Mouse (Mus musculus): ENCODE results near the gene Tbc1d25.

Gene Tbc1d25

DNA sequence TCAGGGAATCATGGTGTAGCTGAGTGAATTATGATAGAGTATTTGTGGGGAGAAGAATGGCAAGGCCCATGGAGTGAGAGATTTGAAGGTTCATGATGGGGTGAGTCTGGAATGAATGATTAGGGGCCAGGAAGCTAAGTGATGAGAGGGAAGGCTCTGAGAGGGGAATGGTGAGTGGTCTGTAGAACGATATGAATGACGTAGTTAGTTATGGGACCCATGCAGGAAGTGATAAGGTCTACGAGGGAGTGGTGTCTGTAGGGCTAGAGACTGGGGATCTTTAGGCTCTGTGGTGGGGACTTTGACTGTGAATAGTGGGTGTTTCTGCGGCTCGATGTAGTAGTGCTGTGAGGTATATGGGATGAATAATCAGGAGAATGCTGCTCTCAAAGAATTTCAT, 3.7 kb upstream of the Tbc1d25 start:
- DNase-seq (ENCODE audit: low spot score in 2 of 2), result no peak

DNA sequence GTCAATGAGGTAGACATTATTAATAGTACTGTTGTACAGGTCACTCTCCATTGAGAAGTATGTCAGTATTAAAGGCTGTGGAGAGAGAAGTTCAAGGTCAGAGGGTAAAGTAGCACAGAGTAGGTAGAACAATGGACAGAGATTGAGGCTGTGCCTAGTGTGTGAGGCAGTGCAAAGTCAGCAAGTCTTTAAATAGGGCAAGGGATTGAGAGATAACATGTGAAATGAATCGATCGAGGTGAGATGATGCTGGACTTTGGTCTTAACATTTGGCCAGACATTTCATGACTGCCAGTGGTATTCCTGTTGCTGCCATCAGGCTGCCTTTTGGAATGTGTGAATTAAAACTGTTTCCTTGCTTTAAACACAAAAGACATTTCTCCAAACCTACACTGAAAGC, 2.9 kb upstream of the Tbc1d25 start:
- no peak for DNase-seq (ENCODE audit: low spot score in 2 of 2)

DNA sequence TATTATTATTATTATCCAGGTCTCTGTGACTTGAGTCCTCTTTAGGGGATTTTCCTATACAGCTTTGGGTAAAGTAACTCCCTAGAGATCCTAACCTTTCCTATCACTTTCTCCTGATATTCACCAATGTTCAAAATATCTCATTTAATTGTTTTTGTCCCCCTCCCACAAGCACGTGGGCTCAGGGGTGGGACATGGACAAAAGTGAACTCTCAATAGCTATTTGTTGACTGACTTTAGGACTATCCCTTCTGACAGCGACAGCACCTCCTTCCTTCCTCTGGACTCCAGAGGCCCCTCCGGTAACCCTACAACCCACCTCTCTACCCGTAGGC, 845 bp downstream of the Tbc1d25 start:
- DNase-seq (ENCODE audit: low spot score in 2 of 2), result no peak

DNA sequence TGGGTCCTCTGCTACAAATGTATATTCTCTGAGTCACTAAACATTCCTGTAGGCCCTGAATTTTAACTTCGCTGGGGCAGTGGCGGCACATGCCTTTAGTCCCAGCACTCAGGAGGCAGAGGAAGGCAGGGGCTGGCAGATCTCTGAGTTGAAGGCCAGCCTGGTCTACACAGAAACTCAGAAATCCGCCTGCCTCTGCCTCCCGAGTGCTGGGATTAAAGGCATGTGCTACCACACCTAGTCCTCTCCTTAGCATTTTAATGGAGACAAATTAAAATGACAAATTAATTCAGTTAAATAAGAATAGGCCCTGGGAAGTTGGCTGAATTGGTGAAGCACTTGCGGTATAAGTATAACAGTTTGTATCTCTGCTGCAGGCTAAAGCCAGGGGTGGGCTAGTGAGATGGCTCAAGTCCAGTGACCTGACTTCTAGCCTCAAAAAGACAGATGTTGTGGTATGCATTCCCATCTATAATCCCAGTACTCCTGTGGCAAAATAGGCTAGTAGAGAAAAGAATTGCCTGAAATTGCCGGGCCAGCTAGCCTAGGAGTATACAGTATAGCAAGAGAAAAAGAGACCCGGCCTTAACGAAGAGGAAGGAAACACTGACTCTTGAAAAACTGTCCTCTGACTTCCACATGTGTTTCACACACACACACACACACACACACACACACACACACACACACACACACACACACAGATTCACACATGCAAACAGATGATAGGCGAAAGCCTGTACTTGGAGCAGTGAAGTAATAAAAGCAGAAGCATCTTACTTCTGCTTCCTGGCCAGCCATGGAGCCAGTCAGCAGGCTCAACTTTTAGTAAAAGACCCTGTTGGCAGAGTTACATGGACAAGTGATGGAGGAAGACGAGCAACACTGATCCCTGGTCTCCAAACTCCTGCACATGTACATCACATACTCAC, 8.0 kb downstream of the Tbc1d25 start:
- peak in 1 of 2 experiments; percentile 21 for DNase-seq (ENCODE audit: low spot score in 2 of 2)

DNA sequence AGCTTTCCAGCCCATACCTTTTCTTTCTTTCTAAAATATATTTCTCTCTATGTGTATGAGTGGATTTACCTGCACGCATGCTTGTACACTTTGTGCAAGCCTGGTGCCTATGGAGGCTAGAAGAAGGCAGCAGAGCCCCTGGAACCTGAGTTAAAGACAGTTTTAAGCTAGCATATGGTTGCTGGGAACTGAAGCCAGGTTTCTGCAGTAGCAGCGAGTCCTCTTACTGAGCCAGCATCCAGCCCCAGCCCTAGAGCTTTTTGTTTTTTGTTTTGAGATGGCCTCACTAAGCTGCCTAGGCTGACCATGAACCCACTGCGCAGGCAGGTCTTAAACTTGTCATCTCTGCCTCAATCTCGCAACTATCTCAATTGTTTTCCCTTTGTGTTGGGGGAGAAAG, 11.5 kb downstream of the Tbc1d25 start:
- no peak for DNase-seq (ENCODE audit: low spot score in 2 of 2)

DNA sequence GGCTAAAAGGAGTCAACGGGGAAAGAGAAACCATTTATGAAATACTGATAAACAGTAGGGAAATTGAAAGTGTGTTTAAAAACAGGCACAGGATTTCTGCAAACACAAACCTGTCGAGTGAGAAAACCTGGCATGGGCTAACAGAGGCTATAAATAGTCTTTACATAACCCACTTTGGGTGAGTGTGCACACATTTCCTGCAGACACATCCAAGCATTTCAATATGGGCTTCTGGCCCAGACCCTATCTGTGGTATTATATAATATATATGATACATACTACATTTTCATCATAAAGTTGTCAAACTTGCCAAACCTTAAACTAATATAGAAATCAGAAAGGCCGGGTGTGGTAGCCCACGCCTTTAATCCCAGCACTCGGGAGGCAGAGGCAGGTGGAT, 12.9 kb downstream of the Tbc1d25 start:
- no peak for DNase-seq (ENCODE audit: low spot score in 2 of 2)

DNA sequence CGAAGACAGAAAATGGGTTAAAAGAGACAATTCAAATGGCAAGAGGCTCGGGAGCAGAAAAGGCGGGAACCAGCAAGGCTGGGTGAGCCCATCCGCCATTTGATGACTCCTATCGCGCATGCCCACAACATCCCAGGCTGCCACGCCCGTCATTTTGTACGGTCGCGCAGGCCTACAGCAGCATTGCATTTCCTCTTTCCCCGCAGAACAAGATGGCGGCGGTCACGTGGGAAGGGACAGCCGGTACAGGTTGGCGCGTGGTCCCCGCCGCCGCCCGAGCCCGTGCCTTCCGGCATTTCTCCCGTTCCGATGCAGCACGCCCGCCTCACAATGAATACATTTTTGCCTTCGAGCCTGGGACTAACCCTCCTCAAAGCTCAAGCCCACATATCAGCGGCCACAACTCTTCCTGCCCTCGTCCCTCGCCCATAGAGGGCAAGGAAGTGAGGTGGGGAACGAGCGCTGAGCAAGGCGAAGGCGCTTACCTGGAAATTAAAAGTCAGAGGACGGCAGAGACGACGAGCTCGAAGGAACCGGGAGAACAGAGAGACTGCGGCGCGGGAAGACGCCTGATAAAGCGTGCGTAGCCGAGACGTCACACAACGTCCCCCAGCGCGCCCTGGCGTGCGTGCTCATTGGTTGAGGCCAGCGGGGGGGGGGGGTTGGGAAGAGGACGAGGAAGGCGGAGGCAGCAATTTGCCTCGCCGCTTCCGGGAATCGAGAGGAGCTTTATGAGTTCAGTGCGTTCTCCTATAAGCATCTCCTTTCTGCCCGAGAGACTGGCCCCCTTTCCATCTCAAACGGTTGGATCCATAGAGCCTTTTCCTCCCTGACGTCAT, 30.6 kb downstream of the Tbc1d25 start, which contains the start of gene Rbm3:
Rbm3 (minus strand) TSS at position 728 of the 839 bp plus-strand sequence.
- DNase-seq (ENCODE audit: low spot score in 2 of 2), result peak; percentile 70 to 91

DNA sequence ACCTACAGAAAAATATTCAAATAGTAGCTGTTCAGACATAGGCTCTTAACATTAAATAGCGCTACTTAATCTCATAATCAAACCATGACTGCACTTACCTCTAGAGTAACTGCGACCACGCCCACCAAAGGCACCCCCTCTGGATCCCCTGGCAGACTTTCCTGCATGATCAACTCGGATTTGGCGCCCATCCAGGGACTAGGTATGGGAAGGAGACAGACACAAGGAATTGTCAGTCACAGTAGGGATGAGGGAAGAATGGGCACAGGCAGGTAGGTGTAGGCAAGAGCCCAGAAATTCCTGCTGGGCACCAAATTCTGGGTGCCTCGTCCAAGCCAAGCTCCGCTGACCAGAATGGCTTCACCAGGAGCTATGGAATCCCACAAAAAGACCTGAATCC, 32.2 kb downstream of the Tbc1d25 start:
- peak in 1 of 2 experiments; percentile 24 for DNase-seq (ENCODE audit: low spot score in 2 of 2)

DNA sequence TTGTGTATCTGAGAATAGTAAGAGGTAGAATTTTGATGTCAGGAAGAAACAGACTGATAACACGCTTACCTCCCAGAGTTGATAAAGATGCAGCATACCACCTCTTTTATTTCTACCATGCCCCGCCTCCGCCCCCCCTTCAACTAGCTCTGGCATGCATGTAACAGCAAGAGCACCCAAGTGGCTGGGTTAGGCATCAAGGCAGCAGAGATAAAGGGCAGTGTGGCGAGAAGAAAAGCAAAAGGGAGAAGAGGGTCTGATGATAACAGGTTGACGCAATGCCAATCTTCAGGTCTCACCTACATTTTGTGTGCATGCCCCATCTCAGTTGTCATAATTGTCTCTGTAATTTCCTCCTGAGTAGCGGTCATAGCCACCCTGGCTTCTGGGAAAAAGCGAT, 33.0 kb downstream of the Tbc1d25 start:
- no peak for DNase-seq (ENCODE audit: low spot score in 2 of 2)

DNA sequence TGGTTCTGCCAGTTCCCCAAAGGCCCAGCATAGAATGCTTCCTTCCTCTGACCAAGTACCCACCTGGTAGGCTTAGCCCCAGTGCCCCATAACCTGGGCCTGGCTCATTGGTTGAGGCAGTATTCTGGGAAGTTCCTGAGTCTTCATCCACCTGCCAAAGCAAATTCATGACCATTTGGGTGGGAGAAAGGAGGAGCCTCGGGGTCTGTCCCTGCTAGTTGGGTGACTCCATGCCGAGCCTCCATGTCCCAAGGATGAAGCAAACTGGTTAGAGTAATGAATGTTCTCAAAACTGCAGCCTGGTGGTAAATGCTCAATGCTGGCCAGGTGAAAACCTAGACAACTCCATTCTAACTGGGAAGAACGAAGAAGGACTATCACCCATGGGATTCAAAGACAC, 34.9 kb downstream of the Tbc1d25 start:
- no peak for DNase-seq (ENCODE audit: low spot score in 2 of 2)

DNA sequence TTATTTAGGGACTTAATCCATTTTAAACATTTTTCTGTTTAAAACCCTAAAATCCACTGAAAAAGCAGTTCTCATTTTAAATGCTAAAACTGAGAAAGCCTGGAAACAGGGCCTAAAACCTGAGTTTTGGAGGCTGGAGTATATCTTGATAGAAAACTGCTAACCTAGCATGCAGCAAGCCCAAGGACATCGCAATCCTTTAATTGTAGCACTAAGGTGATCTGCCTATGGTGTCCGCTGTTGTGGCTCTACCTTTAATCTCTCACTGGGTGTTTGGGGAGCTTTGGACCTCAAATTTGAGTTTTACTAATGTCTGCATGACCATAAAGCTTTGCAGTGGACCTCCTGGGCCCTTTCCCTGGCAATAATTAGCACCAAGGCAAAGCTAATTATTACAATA, 35.5 kb downstream of the Tbc1d25 start:
- no peak for DNase-seq (ENCODE audit: low spot score in 2 of 2)

DNA sequence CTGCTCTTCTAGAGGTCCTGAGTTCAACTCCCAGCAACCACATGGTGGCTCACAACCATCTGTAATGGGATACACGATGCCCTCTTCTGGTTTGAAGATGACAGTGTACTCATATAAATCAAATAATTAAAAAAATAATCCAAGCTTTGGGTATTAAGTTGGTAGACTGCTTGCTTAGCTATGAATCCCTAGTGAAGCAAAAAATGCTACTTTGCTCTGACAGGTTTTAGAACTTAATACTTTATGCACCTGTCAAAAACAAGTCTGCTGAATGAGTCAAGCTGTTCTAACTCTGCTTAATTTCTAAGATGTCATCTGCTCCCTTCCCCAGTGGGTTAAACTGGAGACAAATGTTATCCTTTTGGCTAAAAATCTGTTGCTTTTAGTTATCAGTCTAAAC, 36.5 kb downstream of the Tbc1d25 start:
- no peak for DNase-seq (ENCODE audit: low spot score in 2 of 2)

DNA sequence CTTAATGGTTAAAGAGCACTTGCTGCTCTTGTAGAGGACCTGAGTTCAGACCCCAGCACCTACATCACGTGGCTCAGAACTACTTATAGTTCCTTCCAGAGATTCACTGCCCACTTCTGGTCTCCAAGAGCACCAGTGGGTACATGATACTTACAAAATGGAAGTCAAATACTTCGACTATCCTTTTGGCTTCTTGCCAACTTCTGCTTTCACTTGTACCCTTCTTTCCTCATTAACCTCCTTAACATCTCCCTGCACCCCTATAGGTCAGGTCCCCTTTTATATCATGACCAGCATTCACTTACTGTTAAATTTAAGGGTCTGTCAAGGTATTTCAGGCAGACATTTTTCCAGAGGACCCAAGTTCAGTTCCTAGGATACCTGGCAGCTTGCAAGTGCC, 40.1 kb downstream of the Tbc1d25 start:
- no peak for DNase-seq (ENCODE audit: low spot score in 2 of 2)

DNA sequence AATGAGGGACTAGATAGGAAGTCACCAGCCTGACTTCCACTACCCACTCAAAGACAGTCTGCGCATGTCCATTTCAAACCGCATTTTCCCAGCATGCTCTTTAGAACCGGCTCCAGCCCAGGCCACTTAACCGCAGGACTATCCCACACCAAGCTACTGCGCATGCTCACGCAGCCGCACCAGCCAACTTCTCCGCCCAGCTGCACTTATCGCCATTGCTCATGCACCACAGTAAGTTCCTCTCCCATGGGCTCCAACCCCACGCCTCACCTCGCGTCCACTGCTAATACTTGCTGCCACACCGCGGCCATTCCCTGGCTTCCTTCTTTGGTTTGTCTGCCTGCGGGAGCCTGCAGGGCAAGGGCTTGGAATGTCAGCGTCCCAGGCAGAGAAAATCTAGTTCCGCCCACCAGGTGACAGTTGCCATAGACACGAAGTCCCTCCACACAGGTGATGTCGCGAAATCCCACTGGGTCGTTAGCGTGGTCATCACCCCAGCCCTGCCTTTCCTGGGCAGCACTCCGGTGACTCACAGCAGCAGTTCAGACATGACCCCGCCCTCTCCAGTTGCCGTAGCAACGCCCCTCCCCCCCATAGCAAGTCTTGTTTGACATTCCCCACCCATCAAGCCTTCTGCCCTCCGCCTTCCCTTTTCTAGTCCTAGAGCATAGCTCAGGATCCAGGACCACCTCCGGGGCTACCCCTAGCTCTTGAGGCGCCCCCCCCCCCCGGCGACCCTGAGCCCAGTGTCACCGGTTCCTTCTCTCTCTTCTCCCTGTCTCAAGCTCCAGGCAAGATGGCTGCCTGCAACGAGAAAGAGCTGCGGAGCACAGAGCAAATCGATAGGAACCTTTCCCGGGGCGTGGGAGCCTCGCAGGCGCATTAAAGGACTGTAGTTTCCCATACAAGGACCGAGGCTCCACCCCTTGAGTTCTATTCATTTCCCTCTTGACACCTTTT, 43.7 kb downstream of the Tbc1d25 start, which contains the start of gene Wdr13:
Wdr13 (minus strand) TSS at position 876 of the 960 bp plus-strand sequence.
- DNase-seq (ENCODE audit: low spot score in 2 of 2), result peak; percentile 72 to 91

DNA sequence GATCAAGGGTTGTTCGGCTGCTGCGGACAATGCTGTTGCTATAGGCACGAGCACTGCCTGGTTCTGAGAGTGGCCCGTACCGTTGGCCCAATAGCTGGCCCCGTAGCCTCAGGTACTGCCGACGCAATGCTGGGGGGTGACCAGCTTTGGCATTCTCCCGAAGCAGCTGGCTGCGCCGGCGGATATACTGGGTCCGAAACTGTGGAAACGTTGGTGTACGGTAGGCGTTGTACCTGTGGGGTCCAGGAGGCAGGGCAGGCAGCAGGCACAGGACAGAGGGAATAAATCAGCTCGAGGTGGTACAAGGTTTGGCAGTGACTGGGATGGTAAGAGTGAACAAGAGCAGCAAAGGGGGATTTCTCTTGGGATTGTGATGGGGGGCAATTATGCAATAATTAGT, 44.6 kb downstream of the Tbc1d25 start:
- DNase-seq (ENCODE audit: low spot score in 2 of 2), result peak in 1 of 2 experiments; percentile 14

DNA sequence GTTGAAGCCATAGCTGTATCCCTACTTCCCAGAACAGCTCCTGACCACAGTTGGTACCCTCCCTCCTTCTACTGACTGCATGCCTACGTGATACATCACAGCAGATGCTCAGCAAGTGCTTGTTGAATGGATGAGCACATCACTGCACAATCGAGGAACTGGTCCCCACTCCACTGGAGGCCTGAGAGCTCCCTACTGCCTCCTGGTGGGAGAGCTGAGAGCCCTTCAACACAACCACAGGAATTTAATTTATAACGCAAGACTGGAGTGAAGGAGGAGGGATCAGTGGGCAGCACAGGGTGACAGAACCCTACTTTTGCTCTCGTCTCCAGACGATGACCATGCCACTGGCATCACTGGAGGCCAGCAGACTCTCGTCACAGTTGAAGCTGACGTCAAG, 50.7 kb downstream of the Tbc1d25 start:
- DNase-seq (ENCODE audit: low spot score in 2 of 2), result peak in 1 of 2 experiments; percentile 48

DNA sequence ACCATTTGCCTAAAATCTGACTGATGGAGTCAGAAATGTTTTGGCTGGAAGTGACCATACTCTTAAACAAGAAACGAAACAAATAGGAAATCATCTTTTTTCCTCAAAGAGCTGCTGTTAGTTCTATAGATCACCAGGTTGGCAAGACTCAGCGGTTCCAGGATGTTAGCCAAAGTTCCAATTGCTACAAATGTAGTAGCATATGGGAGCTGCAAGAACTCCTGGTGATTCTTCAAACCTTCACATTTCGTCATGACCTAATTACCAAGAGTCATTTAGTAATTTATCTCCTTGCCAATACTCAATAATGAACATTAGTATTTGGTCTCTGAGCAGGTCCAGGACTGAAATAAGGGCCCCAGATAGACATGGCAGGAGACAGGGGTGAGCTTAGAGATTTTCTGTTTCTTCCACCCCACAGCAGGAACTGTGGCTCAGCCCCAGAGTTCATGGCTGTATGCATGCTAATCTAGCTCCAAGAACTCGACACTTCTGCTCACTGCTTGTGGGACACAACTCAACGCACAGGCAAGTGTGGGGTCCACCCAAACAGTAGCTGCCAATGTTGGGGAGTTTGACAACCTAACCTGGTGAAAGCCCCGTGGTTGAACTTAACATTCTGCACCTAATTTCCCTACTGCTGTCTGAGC, 52.0 kb downstream of the Tbc1d25 start:
- no peak for DNase-seq (ENCODE audit: low spot score in 2 of 2)

DNA sequence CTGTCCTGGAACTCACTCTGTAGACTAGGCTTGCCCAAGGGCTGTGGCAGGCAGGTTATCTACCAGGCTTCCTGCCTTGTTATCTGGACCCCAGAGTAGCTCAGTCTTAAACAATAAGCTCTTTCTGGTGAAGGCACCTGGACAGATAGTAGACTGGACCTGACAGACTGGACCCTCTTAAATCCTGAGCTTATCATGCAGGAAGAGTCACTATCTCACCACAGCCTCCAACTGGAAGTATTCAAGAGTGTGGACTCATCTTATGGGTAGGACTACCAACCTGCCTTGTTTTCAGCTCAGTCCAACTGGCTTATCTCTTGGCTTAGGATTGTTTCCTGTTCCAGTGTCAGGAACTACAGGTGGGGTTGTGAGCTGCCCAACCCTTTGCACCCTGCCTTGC, 58.7 kb downstream of the Tbc1d25 start:
- no peak for DNase-seq (ENCODE audit: low spot score in 2 of 2)

DNA sequence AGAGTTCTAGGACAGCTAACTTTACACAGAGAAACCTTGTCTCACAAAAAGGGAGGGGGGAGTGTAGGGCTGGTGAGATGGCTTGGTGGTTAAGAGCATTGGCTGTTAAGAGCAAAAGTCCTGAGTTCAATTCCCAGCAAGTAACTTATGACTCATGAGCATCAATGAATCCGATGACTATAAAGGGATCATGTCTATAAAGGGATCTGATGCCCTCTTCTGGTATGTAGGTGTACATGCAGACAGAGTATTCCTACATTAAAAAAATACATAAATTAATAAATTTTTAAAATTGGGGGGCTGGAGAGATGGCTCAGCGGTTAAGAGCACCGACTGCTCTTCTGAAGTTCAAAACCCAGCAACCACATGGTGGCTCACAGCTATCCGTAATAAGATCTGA, 60.7 kb downstream of the Tbc1d25 start:
- no peak for DNase-seq (ENCODE audit: low spot score in 2 of 2)

DNA sequence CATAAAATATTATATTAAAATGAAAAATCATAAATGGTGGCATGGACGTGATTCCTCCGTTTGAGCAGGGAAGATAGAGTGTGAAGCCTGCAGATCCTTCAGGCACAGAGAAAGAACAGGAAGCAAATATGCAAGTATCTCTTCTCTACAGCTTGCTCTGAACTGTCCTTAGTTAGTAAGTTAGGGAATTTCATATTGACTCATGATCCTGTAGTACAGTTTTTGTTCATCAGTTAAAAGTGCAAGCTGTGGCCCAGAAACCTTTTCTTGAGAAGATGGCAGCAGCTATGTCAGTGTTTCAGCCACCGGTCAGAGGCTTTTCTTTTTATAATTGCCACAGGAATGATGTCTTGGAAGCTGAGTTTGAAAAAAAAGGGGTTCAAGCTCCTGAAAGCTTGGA, 71.0 kb downstream of the Tbc1d25 start:
- DNase-seq (ENCODE audit: low spot score in 2 of 2), result no peak
